Mouse (Mus musculus) embryonic facial prominence, embryonic 11.5 days (tissue): Measurements from ENCODE around the gene Cdk6. TPM values are rescaled to one million over a fixed set of nuclear protein-coding genes. Genes with fewer than 3 reads are reported as not detected.

Experiments
- ATAC-seq: fragments of 200-750 bp; cut with Nextera tagmentation; replicated peaks from 2 replicates; pipeline ENCODE4 v1.8.0; 2017; ENCODE audit warnings: low read depth; ENCODE audit not compliant: insufficient number of reproducible peaks, low FRiP score, low TSS enrichment
- DNase-seq: peaks from one replicate; pipeline ENCODE4 v3.0.0-alpha.2; 2015; ENCODE audit warnings: low spot score
- H3K27ac ChIP-seq: fragments of 300-500 bp; sonication (generic); replicated peaks from 2 replicates; pipeline ENCODE4 v1.5.1; 2014; ENCODE audit warnings: mild to moderate bottlenecking, low read depth, low read length, control low read depth
- H3K27me3 ChIP-seq: fragments of 300-500 bp; sonication (generic); 2 replicates; pipeline ENCODE4 v1.6.1; 2014; ENCODE audit warnings: mild to moderate bottlenecking, low read length, moderate library complexity, mixed read lengths; ENCODE audit not compliant: control insufficient read depth, insufficient read depth
- H3K36me3 ChIP-seq: fragments of 300-500 bp; sonication (generic); replicated peaks from 2 replicates; pipeline ENCODE4 v1.6.1; 2014; ENCODE audit warnings: low read depth, mild to moderate bottlenecking, low read length, moderate library complexity, mixed read lengths; ENCODE audit not compliant: control insufficient read depth, insufficient read depth
- H3K4me1 ChIP-seq: fragments of 300-500 bp; sonication (generic); 2 replicates; pipeline ENCODE4 v1.6.1; 2014; ENCODE audit warnings: low read length, mixed read lengths; ENCODE audit not compliant: control insufficient read depth, insufficient read depth
- H3K4me2 ChIP-seq: fragments of 300-500 bp; sonication (generic); 2 replicates; pipeline ENCODE4 v1.6.1; 2014; ENCODE audit warnings: low read depth, mild to moderate bottlenecking, control low read depth, low read length, moderate library complexity
- H3K4me3 ChIP-seq: fragments of 300-500 bp; sonication (generic); 2 replicates; pipeline ENCODE4 v1.5.1; 2014; ENCODE audit warnings: low read depth, low read length, control low read depth
- H3K9ac ChIP-seq: fragments of 300-500 bp; sonication (generic); replicated peaks from 2 replicates; pipeline ENCODE4 v1.6.1; 2014; ENCODE audit warnings: mild to moderate bottlenecking, control low read depth, low read length
- H3K9me3 ChIP-seq: fragments of 300-500 bp; sonication (generic); replicated peaks from 2 replicates; pipeline ENCODE4 v1.6.1; 2016; ENCODE audit warnings: mild to moderate bottlenecking, low read length, inconsistent platforms, mixed read lengths; ENCODE audit not compliant: control insufficient read depth
- WGBS: fragments of 180-500 bp; shearing (Covaris S2); extraction: QIAGEN DNeasy Blood & Tissue Kit; methylation state at CpG from one replicate; pipeline ENCODE4 v1.1.7; 2014; 5-methylcytosine and 5-hydroxymethylcytosine counted together
- polyA plus RNA-seq: library from polyadenylated mRNA; unstranded; fragments of >200 nt; fragmentation: Nextera tagmentation; extraction: Ambion mirVana; gene quantifications from 2 replicates; pipeline ENCODE4 v1.2.1, GENCODE M21; 2014

The Cdk6 gene
- polyA plus RNA-seq, 1 experiment from 2014 or later: 17.2 TPM

- H3K9me3 ChIP-seq: no peaks in the 10 kb centered on the region
- no peaks in the 10 kb centered on the region for H3K36me3 ChIP-seq
- no peak overlapping the region for H3K4me3 ChIP-seq
- no peak for DNase-seq
- H3K4me1 ChIP-seq: no peaks in the 10 kb centered on the region
- no peak for ATAC-seq
- no peak overlapping the region for H3K4me2 ChIP-seq
- H3K27me3 ChIP-seq: no peaks in the 10 kb centered on the region
- WGBS: 78% methylated on average over 7 of the region's 7 CpGs
- H3K27ac ChIP-seq: no peak overlapping the region
- no peak overlapping the region for H3K9ac ChIP-seq
Measured at GRCm38 (mm10) chr5:3508480-3509381, 167.4 kb downstream of the Cdk6 start.

- Histone ChIP-seq H3K4me3 (no peak overlapping the region), H3K9me3 (no peaks in the 10 kb centered on the region), H3K9ac (no peak overlapping the region), H3K27me3 (no peaks in the 10 kb centered on the region), H3K4me2 (no peak overlapping the region), H3K27ac (no peak overlapping the region), H3K36me3 (no peaks in the 10 kb centered on the region), H3K4me1 (no peaks in the 10 kb centered on the region)
- 86% methylated on average over 3 of the region's 3 CpGs for WGBS
- no peak for ATAC-seq
- no peak for DNase-seq
Measured at GRCm38 (mm10) chr5:3509503-3509902, 168.2 kb downstream of the Cdk6 start.

DNA sequence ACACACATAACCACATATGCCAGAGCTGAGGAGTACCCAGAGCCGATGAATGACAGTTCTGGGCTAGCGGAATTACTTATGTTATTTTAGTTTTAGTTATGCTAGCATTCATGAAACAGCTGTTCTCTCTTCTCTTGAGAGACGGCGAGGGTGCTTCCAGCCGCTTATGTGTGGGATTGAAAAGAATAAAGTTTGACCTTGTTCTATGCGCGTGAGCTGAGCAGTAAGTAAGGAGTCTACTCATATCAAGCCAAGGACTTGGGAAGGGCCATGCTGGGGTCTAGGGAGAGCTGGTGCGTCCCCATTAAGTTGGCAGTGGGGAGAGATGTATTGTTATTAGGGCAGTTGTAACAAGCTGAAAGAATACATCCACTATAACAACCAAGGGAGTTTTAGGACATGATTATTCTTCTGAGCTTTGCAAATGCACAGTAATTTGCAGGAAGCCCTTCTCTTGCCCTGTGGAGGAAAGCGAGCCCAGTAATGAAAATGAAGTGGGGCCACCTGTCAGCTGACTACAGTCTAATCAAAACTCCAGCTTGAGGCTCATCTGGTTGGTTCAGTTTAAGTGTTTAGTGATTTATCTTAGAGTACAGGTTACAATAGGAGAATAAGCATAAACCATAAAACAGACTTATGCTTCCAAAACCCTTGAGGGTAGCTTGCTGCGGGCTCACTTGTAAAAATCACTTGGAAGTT lies 170.0 kb downstream of the Cdk6 start:
- DNase-seq (no peak), ATAC-seq (no peak)
- no peaks in the 10 kb centered on the region for H3K4me1 ChIP-seq
- H3K4me2 ChIP-seq: no peak overlapping the region
- H3K27me3 ChIP-seq: no peaks in the 10 kb centered on the region
- no peak overlapping the region for H3K27ac ChIP-seq
- H3K36me3 ChIP-seq: no peaks in the 10 kb centered on the region
- WGBS: 74% methylated on average over 10 of the region's 10 CpGs
- no peak overlapping the region for H3K9ac ChIP-seq
- no peak overlapping the region for H3K4me3 ChIP-seq
- H3K9me3 ChIP-seq: no peaks in the 10 kb centered on the region

GRCm38 (mm10) chr5:3512584-3512983 lies 171.3 kb downstream of the Cdk6 start:
- 48% methylated on average over 4 of the region's 4 CpGs for WGBS
- DNase-seq (no peak), ATAC-seq (no peak)
- no peak overlapping the region for H3K4me2 ChIP-seq
- no peaks in the 10 kb centered on the region for H3K9me3 ChIP-seq
- no peaks in the 10 kb centered on the region for H3K36me3 ChIP-seq
- no peak overlapping the region for H3K9ac ChIP-seq
- H3K4me3 ChIP-seq: no peak overlapping the region
- no peaks in the 10 kb centered on the region for H3K4me1 ChIP-seq
- H3K27ac ChIP-seq: no peak overlapping the region
- no peaks in the 10 kb centered on the region for H3K27me3 ChIP-seq

- Histone ChIP-seq H3K9ac (no peak overlapping the region), H3K9me3 (no peaks in the 10 kb centered on the region), H3K4me3 (no peak overlapping the region), H3K4me2 (no peak overlapping the region), H3K36me3 (no peaks in the 10 kb centered on the region), H3K4me1 (no peaks in the 10 kb centered on the region), H3K27ac (no peak overlapping the region), H3K27me3 (no peaks in the 10 kb centered on the region)
- no peak for DNase-seq
- ATAC-seq: no peak
- WGBS: 71% methylated on average over 8 of the region's 8 CpGs
Measured at GRCm38 (mm10) chr5:3514901-3515311, 173.6 kb downstream of the Cdk6 start.

GRCm38 (mm10) chr5:3515477-3515876 lies 174.2 kb downstream of the Cdk6 start:
- ATAC-seq: no peak
- Histone ChIP-seq H3K4me2 (no peak overlapping the region), H3K27me3 (no peaks in the 10 kb centered on the region), H3K36me3 (no peaks in the 10 kb centered on the region), H3K4me1 (no peaks in the 10 kb centered on the region), H3K9me3 (no peaks in the 10 kb centered on the region), H3K27ac (no peak overlapping the region), H3K4me3 (no peak overlapping the region), H3K9ac (no peak overlapping the region)
- WGBS: 90% methylated on average over 9 of the region's 9 CpGs
- DNase-seq: no peak

DNA sequence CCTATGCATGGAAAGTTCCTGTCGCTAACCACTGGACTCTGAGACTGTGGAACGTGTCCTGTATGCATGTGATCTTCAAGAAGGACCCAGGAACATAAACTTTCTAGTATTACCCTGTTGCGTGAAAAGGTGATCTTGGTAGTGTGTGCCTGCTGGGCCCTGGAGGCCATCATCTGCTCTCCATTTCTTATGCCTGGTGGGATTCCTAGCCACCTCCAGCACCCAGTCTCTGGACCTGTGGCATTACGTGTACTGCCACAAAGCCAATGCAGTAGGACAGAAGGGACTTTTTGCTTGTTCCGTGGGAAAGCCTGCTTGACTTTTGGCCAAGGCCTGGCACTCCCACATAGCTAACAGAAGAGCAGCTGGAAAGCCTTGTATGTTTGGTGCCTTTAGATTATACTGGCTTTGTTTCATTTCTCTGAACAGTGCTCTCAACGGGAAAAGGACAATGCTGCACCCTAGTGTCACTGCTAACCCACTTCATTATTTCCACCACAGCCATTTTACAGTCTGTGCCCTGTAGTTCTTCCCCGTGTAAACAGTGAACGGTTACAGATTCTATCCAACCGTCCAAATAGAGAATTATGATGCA lies 175.3 kb downstream of the Cdk6 start:
- no peak overlapping the region for H3K9ac ChIP-seq
- DNase-seq (peak; percentile 24), ATAC-seq (no peak)
- H3K4me3 ChIP-seq: no peak overlapping the region
- no peak overlapping the region for H3K4me2 ChIP-seq
- no peak overlapping the region for H3K27ac ChIP-seq
- H3K9me3 ChIP-seq: no peaks in the 10 kb centered on the region
- H3K27me3 ChIP-seq: no peaks in the 10 kb centered on the region
- H3K4me1 ChIP-seq: no peaks in the 10 kb centered on the region
- H3K36me3 ChIP-seq: no peaks in the 10 kb centered on the region
- WGBS: 73% methylated on average over 9 of the region's 9 CpGs
